Mouse (Mus musculus) urinary bladder, adult 18-20 months (tissue): ENCODE measurements at regions not wholly inside any gene's neighbourhood (a gene's known extent, or its start where the extent isn't known, plus 50 kb on each side); places are given as distances from the start of the nearest gene placed in this dataset.
"Not testable (repeated sequence)": the region's sequence is repeated elsewhere in the genome, so short reads cannot be mapped to it uniquely, and the experiment has no call there.

Experiments used
- DNase-seq, 2 experiments: peaks; one replicate each; pipeline ENCODE4 v3.0.0; 2022; ENCODE audit warnings: low spot score in 2 of 2, mixed read lengths in 2 of 2

DNA sequence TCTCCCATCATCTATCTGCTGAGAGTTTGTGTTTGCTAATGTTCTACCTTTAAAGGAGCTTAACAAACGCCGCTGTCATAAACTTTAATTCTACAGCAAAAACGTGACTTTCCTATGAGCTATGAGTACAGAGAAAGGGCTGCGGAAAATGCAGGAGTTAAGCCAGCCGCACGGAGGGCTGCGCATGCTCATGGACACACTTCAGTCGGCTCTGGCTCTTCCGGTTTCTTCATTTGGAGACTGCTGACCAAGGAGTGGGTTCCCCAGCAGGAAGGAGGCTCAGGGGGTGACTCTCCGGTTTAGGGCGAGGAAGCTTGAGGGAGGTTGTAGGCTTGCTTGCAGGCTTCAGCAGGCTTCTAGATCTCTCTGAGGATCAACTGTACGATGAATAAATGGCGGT, 59.3 kb downstream of the Sox2 start:
- no peak for DNase-seq

DNA sequence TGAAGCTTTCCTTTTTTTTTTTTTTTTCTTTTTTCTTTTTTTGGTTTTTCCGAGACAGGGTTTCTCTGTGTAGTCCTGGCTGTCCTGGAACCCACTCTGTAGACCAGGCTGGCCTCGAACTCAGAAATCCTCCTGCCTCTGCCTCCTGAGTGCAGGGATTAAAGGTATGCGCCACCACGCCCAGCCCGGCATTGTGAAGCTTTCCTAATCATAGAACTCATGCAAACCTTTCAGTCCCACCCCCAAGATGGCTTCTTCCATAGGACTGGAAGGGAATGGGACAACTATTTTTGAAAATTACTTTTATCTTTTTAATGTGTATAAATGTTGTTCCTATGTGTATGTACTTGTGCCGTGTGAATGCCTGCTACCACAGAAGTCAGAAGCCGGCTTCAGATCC, 61.9 kb downstream of the Sox2 start:
- not testable (repeated sequence) for DNase-seq

DNA sequence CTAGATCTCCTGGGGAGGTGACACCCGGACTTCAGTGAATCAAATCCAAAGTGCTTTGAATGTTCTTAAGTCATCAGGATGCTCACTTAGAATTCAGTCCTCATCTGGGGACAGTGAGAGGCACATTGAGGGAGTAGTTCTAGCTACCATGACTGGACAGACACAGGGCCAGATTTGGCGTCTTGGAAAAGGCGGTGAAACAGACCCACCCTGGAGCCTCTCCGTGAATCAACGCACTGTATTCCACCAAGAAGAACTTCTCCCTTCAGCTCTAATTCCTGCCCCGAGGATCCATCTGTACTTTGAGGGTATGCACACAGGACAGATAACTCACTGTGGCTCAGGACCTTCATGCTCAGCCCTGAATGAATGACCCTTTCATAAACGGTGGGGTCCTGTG, 72.3 kb downstream of the Sox2 start:
- no peak for DNase-seq

DNA sequence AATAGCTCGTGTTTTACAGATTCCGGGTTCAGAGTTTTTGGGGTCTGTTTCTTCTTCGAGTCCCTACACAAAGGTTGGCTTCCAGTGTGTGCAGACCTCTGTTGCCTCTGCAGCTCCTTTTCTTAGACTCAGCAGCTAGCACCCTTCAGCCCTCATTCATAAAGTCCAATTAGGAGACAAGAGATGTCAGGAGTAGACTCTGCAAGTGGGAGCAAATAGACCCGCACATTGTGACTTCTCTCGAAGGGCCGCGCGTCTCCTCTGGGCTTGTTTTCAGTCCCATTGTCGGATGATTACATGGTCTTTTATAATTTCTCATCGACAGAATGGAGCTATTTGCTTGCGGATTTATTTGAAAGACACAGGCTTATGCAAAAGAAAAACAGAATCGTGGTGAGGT, 76.8 kb downstream of the Sox2 start:
- DNase-seq: no peak

DNA sequence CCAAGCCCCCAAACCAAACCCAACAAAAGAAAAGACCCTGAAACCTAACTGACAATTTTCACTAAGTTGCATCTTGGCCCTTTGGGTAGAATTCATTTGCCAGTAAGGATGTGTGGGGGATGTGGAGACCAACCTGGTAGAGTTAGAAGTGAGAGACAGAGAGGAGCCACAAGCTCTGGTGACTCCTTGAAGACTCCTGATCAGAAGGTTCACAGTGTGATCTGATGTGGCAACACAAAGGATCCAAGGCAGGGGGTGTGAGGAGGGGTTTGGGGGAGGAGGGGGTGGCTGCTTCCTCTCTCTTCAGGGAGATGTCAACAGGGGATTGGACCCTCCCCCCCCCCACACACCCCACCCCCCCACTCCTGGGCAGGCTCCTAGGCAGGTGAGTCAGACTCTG, 78.1 kb downstream of the Sox2 start:
- no peak for DNase-seq

DNA sequence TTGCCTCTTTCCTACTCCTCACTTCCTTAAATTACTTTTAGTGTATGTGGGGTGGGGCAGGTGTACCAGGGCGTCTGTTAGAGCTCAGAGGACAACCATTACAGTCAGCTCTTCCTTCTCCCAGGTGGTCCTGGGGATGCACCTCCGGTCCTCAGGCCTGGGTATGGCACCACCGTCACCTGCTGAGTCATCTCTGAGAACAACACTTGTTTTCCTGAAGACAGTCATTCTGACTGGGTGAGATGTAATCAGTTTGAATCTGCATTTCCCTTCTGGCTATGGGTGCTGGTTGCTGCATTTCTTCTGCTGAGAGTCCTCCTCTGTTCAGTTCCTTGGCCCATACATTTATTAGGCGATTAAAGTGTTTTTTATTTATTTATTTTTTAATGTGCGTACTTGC, 84.8 kb downstream of the Sox2 start:
- no peak for DNase-seq

DNA sequence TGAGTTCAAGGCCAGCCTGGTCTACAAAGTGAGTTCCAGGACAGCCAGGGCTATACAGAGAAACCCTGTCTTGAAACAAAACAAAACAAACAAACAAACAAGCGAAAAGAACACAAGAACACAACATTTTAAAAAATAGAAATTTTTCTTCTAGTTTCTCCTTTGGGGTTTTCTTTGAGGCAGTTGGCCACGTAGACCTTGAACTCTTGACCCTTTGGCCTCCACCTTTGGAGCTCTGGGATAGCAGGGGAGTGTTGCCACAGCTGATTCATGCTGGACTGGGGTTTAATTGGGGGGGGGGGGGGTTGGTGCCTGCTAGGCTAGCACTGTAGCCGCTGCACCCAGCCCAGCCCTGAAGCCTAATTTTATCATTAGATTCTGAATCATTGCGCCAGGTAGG, 87.8 kb downstream of the Sox2 start:
- DNase-seq: no peak

DNA sequence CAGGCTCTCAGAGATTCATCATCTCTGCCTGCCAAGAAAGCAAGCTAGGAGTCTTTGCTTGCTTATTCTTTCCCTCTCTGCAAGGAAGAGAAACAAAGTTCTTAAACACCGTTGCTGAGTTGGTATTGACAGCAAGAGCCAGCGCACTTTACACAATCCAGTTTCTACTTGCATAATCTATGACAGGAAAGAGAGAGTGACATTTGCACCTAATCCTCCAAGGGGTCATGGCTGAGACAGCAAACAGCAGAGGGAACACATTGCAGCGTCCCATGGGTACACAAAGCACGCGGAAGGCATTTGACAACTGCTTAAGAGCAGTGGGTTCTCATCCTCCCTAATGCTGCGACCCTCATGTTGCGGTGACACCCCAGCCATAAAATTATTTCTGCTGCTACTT, 88.7 kb downstream of the Sox2 start:
- DNase-seq: no peak

DNA sequence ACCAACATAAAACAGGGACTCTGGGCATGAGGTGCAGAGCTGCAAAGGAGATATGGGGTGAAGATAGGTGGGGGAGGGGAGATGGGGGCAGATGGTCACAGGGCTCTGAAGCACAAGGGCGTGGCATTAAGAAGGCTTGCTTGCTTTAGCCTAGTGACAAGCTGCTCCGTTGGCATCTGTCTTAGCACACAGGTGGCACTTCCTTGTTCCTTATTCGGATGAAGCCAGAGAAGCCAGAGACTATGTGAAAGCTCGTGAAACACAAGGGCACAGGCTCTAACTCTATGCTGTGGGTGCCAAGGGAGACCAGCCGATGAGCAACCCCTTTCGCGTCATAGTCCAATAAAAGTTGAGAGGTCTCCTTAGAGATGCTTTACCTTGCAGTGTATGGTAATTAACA, 89.5 kb downstream of the Sox2 start:
- no peak for DNase-seq

DNA sequence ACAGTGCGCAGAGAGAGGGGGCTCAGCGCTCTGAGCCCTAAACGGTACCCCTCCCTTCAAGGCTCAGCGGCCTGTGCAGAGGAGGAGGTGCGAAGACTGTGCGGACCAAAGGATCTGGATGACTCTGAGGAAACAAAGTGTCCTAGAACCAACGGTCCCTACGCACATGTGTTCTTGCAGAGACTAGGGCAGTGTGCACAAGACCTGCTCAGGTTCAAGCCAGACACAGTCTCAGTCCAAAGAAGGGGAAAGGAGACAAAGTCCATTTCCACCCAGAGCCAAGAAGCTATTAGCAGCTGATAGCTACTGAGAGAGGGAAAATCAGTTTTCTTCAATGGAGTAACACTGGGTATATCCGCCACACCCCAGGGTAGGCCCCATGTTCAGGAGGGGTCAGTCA, 89.9 kb downstream of the Sox2 start:
- no peak for DNase-seq

DNA sequence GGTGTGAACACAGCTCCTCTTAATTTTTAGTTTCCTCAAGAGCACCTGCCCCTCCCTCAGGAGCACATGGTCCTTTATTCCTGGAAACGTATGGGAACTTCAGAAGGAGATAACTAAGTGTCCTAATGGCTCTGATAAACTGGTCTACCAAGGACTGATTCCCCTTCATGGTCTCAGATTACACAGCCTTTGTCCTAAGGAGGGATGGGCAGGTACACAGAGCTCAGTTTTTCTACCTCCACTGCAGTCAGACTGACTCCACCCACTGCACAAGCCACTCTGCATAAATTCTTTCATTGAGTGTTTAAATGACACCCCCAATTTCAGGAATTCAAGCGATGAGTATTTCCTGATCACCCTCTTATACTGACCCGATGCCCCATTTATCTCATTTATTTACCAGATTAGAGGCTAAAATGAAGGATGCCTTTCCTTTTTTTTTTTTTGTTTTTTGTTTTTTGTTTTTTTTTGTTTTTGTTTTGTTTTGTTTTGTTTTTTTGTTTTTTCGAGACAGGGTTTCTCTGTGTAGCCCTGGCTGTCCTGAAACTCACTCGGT, 95.1 kb downstream of the Sox2 start:
- DNase-seq: no peak

DNA sequence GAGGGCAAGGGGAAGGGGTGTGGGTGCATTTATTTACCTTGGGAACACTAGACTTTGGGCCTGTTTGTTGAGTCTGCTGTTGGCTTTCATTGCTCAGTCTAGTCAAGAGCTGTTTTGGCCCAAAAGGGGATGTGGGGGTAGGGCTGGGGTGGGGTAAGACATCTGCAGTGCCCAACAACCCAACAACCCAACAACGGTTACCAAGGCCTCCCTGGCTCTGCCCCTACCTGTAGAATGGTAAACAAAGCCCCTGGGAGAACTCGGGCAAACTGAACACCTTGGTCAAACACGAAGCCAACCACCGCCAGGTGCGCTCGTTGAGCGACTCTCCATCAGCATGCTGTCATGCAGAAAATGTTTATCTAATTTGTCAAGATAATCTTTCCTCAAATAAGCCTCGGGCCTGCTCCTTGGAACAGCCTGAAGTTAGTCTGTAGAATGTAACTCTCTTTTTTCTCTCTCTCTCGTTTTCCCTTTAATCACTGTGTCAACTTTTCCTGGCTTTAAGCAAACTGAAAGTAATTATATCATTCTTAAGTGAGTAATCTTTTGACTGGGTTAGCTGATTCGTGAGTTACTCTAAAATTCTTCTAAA, 97.4 kb downstream of the Sox2 start:
- no peak for DNase-seq

DNA sequence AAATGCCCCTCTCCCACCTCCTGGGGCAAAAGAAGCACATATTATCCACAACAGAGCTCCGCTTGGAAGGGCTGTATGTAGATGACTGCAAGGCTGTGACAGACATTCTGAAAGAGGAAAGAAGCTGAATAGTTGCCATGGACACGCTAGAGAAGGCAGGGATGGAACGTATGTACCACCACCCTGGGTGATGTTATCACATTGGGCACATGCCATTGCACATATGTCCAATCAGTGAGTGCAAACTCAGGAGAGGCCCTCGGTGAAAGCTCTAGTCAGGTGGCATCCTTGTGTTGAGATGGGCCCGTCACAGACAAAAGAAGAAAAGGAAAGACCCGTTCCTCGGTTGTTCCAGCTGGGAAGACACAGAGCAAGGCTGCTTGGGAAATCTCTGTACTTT, 99.8 kb downstream of the Sox2 start:
- DNase-seq: no peak

DNA sequence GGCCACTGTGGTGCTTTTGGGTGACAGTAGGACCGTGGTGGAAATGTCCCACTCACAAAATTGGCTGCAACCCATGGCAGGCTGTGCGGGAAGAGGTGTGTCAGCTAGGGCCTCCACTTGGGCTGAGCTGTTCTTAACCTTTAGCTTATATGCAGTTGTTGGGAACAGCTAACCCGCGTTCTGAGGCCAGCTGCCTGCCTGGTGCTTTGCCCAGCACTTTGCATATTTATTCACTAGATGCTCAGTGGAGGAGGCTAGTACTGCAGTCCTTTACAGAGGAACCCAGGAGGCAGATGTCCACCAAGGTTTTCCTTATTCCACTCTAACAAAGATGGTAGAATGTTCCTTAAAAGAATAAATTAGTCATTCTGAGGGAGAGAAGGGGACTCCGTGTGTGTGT, 101.3 kb downstream of the Sox2 start:
- no peak for DNase-seq

DNA sequence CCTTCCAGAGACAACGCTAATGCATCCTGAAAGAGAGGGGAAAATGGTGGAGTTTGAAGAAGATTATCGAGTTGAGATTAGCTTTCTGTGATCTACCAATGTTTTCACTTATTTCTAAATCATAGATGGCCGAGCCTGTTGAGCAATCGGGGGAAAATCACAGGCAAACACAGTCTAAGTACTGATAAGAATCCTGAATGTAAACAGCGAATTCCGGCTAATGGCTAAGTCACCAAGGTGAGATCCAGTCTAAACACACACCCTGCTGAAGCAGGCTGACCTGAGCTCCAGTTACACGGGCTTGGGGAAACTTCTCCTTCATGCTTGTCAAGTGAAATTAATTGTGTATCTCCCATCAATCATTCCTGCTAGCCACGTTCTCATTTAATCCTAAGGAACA, 103.4 kb downstream of the Sox2 start:
- DNase-seq: peak in 1 of 2 experiments; percentile 55

DNA sequence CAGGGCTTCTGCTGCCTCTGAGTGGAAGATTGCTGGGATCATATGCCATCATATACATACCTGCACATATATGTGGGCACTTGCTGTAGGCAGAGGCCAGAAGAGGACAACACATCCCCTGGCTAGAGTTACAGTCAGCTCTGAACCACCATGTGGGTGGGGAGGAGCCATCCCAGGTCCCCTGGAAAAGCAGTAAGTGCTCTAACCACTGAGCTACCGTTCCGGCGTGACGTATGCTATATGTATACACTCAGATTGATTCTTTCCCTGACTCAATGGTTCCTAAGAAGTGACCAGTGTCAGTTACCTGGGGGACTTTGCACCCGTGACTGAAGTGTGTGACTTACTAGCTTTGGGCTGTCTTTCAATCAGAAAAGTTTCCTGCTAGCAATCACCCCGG, 104.6 kb downstream of the Sox2 start:
- no peak for DNase-seq

DNA sequence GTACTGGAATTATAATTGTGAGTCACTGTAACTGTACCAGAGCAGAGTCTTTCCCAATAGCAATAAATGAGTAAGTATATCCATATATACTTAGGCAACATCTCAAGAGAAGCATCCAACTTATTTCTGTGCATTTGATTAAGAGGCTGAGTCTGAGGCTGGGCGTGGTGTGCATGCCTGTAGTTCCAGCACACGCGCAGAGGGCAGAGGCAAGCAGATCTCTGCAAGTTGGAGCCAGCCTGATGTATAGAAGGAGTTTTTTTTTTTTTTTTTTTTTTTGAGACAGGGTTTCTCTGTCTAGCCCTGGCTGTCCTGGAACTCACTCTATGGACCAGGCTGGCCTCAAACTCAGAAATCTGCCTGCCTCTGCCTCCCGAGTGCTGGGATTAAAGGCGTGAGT, 105.1 kb downstream of the Sox2 start:
- not testable (repeated sequence) for DNase-seq

DNA sequence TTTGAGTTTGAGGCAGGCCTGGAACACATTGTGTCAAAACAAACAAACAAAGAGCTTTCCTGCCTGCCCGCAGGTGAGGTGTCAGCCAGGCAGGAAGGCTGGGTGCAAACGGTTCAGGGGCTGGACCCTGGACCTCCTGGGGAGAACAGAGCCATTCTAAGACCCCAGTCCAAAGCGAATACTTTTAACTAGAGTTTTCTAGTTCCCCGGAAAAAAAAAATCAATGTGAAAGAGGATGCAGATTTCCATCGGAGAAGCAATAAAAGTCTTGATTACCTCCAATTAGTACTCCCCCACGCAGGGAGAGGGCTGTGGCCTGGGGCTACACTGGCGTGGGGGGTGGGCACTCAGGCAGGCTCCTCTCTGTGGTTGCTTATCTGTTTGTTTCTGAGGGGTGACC, 106.4 kb downstream of the Sox2 start:
- DNase-seq: no peak

DNA sequence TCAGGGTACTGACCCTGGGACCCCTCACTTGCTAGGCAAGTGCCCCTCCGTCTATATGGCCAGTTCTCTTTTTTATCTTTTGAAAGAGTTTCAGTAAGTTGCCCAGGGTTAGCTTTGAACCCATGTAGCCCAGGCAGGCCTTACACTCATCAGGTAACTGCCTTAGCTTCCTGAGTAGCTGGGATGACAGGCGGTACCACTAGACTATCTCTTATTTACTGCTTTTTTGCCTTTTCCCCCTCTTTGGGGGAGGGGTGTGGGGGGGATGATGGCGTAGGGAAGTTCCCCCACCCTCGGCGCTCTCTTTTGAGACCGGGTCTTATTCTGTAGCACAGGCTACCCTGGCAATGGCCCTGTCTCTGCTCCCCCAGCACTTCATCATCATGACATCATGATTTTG, 106.9 kb downstream of the Sox2 start:
- DNase-seq: no peak

DNA sequence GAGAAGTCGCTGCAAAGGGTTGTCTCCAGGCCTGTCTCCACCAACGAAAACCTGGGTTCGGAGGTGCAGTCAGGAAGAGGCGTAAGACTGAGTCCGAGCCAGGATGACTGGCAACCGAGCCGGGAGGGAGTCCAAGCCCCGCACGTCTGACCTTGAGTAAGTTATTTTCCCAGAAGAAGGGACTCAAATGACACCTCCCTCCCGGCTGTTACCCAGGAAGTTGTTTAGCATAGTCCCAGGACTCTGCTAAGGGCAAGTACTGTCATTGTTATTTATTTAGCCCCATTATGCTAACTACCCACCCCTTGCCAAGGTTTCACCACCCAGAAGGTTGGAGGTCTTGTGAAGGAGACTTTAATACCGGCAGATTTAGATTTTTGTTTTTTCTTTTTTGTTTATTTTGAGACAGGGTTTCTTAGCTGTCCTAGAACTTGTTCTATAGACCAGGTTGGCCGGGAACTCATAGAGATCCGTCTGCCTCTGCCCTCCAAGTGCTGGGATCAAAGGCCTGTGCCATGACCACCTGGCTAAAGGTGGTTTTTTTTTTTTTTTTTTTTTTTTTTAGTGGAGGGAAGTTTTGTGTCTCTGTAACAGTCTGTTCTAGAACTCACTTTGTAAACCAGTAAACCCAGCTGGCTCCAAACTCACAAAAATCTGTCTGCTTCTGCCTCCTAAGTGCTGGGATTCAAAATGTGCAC, 107.8 kb downstream of the Sox2 start:
- no peak for DNase-seq

DNA sequence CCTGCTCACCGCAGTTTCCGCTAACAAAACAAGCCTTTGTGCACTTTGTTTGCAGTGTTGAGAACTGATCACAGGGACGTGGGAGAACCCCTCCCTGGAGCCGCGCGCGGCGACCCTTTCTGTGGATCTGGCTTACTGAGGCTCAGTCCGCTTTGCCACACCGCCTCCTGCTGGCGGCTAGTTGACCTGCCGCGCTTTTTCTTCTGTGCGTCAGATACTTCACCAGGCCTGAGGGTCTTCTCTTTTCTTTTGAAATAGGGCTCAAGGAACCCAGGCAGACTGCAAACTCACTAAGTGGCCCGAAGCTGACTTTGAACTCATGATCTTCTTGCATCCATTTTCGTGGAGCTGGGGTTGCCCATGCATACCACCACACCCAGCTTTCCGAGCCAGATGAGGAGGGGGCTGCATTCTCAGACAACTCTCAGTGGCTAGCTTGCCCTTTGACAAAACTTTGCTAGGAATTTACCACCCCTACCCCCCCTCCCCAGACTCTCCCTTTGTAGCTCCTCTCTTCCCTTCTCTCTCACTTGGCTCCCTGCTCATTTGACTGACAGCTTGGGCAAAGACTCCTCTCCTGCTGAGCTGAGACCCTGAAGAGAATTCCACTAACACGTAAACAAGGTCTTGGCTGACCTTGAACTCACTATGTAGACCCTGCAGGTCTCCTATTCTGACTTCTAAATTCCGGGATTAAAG, 109.9 kb downstream of the Sox2 start:
- no peak for DNase-seq

DNA sequence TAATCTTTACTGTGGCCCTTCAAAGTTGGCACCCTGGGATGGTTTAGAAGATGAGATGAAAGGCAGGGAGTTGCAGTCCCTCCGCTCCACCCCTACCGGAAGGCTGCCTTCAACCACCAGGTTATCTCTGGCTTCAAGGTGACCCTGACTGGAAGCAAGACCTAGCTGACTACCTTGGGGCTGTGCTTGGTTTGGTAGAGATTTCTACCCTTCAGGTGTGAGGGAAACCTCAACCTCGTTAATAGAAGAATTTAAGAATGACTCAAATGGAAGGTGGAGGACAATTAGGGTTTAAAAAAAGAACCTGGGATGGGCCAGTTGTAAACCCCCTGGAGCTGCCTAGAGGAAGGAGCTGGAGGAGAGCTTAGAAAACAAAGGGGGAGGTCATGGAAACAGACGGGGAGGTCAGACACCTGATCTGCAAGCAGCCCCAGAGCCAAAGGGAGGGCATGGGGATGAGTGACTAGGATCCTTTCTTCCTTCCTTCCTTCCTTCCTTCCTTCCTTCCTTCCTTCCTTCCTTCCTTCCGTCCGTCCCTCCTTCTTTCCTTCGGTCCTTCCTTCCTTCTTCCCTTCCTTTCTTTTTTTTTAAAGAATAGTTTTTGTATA, 111.1 kb downstream of the Sox2 start:
- no peak for DNase-seq

DNA sequence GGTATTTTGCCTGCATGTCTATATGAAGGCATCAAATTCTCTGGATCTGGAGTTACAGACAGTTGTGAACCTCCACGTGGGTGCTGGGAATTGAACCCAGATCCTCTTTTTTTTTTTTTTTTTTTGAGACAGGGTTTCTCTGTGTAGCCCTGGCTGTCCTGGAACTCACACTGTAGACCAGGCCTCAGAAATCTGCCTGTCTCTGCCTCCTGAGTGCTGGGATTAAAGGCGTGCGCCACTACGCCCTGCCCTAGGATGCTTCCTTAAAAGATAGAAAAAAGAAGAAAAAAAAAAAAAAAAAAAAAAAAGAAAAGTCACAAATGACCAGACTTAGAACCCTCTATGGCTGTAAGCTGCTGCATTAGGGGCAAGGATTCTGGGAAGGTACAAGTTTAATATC, 111.6 kb downstream of the Sox2 start:
- DNase-seq: no peak
